ENCODE assay signal across 10 mouse cellular contexts in the genomic region with DNA sequence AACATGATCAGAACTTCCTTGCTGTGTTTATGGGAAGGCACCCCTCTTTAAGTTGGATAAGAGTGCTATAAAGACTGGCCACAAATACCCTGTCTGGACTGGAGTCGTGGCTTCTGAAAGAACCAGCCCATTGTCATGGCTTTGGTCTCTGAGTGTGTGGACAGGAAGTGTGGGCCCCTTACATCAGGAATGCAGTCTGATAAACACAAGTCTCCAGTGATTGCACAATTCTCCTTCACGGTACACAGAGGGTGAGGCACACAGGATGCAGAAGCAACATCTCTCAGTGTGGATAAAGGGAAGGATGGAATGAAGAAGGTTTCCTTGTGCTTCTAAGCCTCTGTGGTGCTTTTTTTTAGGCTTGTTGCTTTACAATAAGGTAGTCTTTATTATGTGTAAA. TPM values are rescaled to one million over a fixed set of nuclear protein-coding genes. Genes with fewer than 3 reads are reported as not detected.
DNase-seq lines count a peak whose midpoint lies in the region; ATAC-seq and TF ChIP-seq lines count a peak whose summit lies in the region.
"Had no signal": no experiment of that assay in that cellular context is flagged by ENCODE, and none has a peak within 500 bp of the region (broad histone marks: within the 10 kb centered on the region; RNA-seq: fewer than 3 reads in every experiment).

No protein-coding gene starts in this region.

- no peaks in the 10 kb centered on the region for H3K27me3 ChIP-seq in forebrain, embryonic 10.5 days (ENCODE audit: poor library complexity, severe bottlenecking)
- H3K27me3 ChIP-seq in forebrain, embryonic 16.5 days (replicated peaks; ENCODE audit: control insufficient read depth, insufficient read depth, low read length): no peaks in the 10 kb centered on the region
- H3K27me3 ChIP-seq in liver, embryonic 15.5 days: no peaks in the 10 kb centered on the region
- H3K27me3 ChIP-seq in stomach, embryonic 16.5 days (ENCODE audit: control insufficient read depth, insufficient read depth, low read length): no peaks in the 10 kb centered on the region

- TF ChIP-seq CTCF in lung, adult 2 months (IDR thresholded peaks at IDR 0.05; ENCODE audit: insufficient read depth, low read length): no peak

- WGBS in forebrain, embryonic 10.5 days: 55% methylated on average over 2 of the region's 2 CpGs
- 49% methylated on average over 2 of the region's 2 CpGs for WGBS in forebrain, embryonic 16.5 days
- WGBS in lung, adult 2 months: 6% methylated on average over 2 of the region's 2 CpGs
- 1% methylated on average over 2 of the region's 2 CpGs for WGBS in liver, embryonic 15.5 days (ENCODE audit: insufficient replicate concordance)
- WGBS in stomach, embryonic 16.5 days: 13% methylated on average over 2 of the region's 2 CpGs

- H3K4me2 ChIP-seq in forebrain, embryonic 16.5 days (ENCODE audit: low read length): no peak overlapping the region
- no peak overlapping the region for H3K4me2 ChIP-seq in liver, embryonic 15.5 days
- H3K4me2 ChIP-seq in stomach, embryonic 16.5 days (ENCODE audit: low read depth, low read length): no peak overlapping the region

- no peak overlapping the region for H3K4me3 ChIP-seq in forebrain, embryonic 10.5 days
- H3K4me3 ChIP-seq in forebrain, embryonic 16.5 days (replicated peaks; ENCODE audit: low read length): no peak overlapping the region
- no peak overlapping the region for H3K4me3 ChIP-seq in lung, adult 2 months (replicated peaks; ENCODE audit: extremely low read depth, low read depth, low read length)
- H3K4me3 ChIP-seq in liver, embryonic 15.5 days (replicated peaks): no peak overlapping the region
- no peak overlapping the region for H3K4me3 ChIP-seq in stomach, embryonic 16.5 days (replicated peaks; ENCODE audit: low read length)

- intact Hi-C loops in left cerebral cortex, postnatal 4 days (cut with DNase I): no loop called here

- no peaks in the 10 kb centered on the region for H3K36me3 ChIP-seq in forebrain, embryonic 10.5 days (replicated peaks)
- no peaks in the 10 kb centered on the region for H3K36me3 ChIP-seq in forebrain, embryonic 16.5 days (ENCODE audit: control insufficient read depth, insufficient read depth)
- no peaks in the 10 kb centered on the region for H3K36me3 ChIP-seq in liver, embryonic 15.5 days (replicated peaks)
- no peaks in the 10 kb centered on the region for H3K36me3 ChIP-seq in stomach, embryonic 16.5 days (ENCODE audit: control insufficient read depth, insufficient read depth, low read length)

- no peak for DNase-seq in forebrain, embryonic 10.5 days (ENCODE audit: extremely low spot score, low spot score)
- DNase-seq in lung, adult 18-20 months: peak; percentile 49 to 73
- DNase-seq in lung, adult 2 months: no peak
- DNase-seq in left cerebral cortex, postnatal 4 days: no peak
- DNase-seq in thymus, postnatal 14 days: no peak
- DNase-seq: B cell, adult 2 months; kidney, adult 8-10 months had no signal

- no peak for ATAC-seq in forebrain, embryonic 16.5 days
- ATAC-seq in liver, embryonic 15.5 days (ENCODE audit: insufficient read depth): 0 out of 2 replicates have a peak, but pooled peaks have one; percentile 47
- 0 out of 2 replicates have a peak, but pooled peaks have one; percentile 45 for ATAC-seq in stomach, embryonic 16.5 days (ENCODE audit: insufficient read depth, low FRiP score)

- peaks cover 52% of the 10 kb centered on the region for H3K4me1 ChIP-seq in forebrain, embryonic 10.5 days
- peaks cover 9% of the 10 kb centered on the region; the same call in 1 of the 2 replicates for H3K4me1 ChIP-seq in forebrain, embryonic 16.5 days (replicated peaks; ENCODE audit: control insufficient read depth, insufficient read depth, low read length)
- H3K4me1 ChIP-seq in lung, adult 2 months (ENCODE audit: control insufficient read depth, insufficient read depth, low read length): peaks cover 17% of the 10 kb centered on the region
- H3K4me1 ChIP-seq in liver, embryonic 15.5 days (replicated peaks): peaks cover 25% of the 10 kb centered on the region
- peaks cover 20% of the 10 kb centered on the region for H3K4me1 ChIP-seq in stomach, embryonic 16.5 days (ENCODE audit: control insufficient read depth, insufficient read depth, low read length)

- peak overlapping the region; percentile 76 for H3K27ac ChIP-seq in forebrain, embryonic 10.5 days
- H3K27ac ChIP-seq in forebrain, embryonic 16.5 days (ENCODE audit: low read length): no peak overlapping the region
- peak overlapping the region; percentile 41; the same call in 1 of the 2 replicates for H3K27ac ChIP-seq in liver, embryonic 15.5 days (replicated peaks)
- H3K27ac ChIP-seq in stomach, embryonic 16.5 days (ENCODE audit: low read length): peak overlapping the region; percentile 14; the same call in 1 of the 2 replicates

- H3K9me3 ChIP-seq in forebrain, embryonic 10.5 days: no peaks in the 10 kb centered on the region
- no peaks in the 10 kb centered on the region for H3K9me3 ChIP-seq in forebrain, embryonic 16.5 days (ENCODE audit: control insufficient read depth, low read length)
- no peaks in the 10 kb centered on the region for H3K9me3 ChIP-seq in liver, embryonic 15.5 days (replicated peaks)
- no peaks in the 10 kb centered on the region for H3K9me3 ChIP-seq in stomach, embryonic 16.5 days (replicated peaks; ENCODE audit: control insufficient read depth, low read length)

- no peak overlapping the region for H3K9ac ChIP-seq in forebrain, embryonic 16.5 days (replicated peaks; ENCODE audit: low read depth, low read length)
- no peak overlapping the region for H3K9ac ChIP-seq in liver, embryonic 15.5 days
- H3K9ac ChIP-seq in stomach, embryonic 16.5 days (ENCODE audit: low read length): no peak overlapping the region

- TF ChIP-seq POLR2A in lung, adult 2 months (IDR thresholded peaks at IDR 0.05; ENCODE audit: borderline replicate concordance, extremely low read depth, low read depth, low read length): no peak

RNA-seq across cellular contexts. Expression of a gene that starts 27.2 kb away (rescaled TPM):
- polyA plus RNA-seq in forebrain, embryonic 10.5 days (2016; fragmentation: Nextera tagmentation; extraction: Ambion mirVana): 3.8 and 4.5 TPM in 2 replicates
- 1.3 and 1.5 TPM in 2 replicates for polyA plus RNA-seq in forebrain, embryonic 16.5 days (2015; fragmentation: Nextera tagmentation; extraction: Ambion mirVana)
- 31.5 and 35.9 TPM in 2 replicates for polyA plus RNA-seq in lung, adult 2 months (2012; rRNA removed)
- 0.30 and 0.39 TPM in 2 replicates for polyA plus RNA-seq in liver, embryonic 15.5 days (2015; fragmentation: Nextera tagmentation; extraction: Ambion mirVana)
- polyA plus RNA-seq in stomach, embryonic 16.5 days (2015; fragmentation: Nextera tagmentation; extraction: Ambion mirVana): 4.2 and 4.4 TPM in 2 replicates
- total RNA-seq in left cerebral cortex, postnatal 4 days (2021): 1 to 10 TPM; 5.7 to 6.0 TPM

RNA-seq across cellular contexts. Expression of a gene that starts 42.8 kb away (rescaled TPM):
- 238 and 240 TPM in 2 replicates for polyA plus RNA-seq in forebrain, embryonic 10.5 days (2016; fragmentation: Nextera tagmentation; extraction: Ambion mirVana)
- 316 and 322 TPM in 2 replicates for polyA plus RNA-seq in forebrain, embryonic 16.5 days (2015; fragmentation: Nextera tagmentation; extraction: Ambion mirVana)
- 53.4 and 70.5 TPM in 2 replicates for polyA plus RNA-seq in lung, adult 2 months (2012; rRNA removed)
- 91.1 and 96.9 TPM in 2 replicates for polyA plus RNA-seq in liver, embryonic 15.5 days (2015; fragmentation: Nextera tagmentation; extraction: Ambion mirVana)
- polyA plus RNA-seq in stomach, embryonic 16.5 days (2015; fragmentation: Nextera tagmentation; extraction: Ambion mirVana): 214 and 229 TPM in 2 replicates
- 100 to 1,000 TPM; 159 to 170 TPM for total RNA-seq in left cerebral cortex, postnatal 4 days (2021)

Comparison
In these comparisons a context has a peak if more than half of its experiments do, and no peak if none do; other contexts are left out.
1. DNase-seq: peak in lung, adult 18-20 months (2 of 2); none in forebrain, embryonic 10.5 days (single experiment), lung, adult 2 months (single experiment), left cerebral cortex, postnatal 4 days (single experiment) and thymus, postnatal 14 days (single experiment).